Mouse (Mus musculus) megakaryocyte-erythroid progenitor cell, adult 5-6 weeks (primary cell): ENCODE results near the gene Larp4b. TPM values are rescaled to one million over a fixed set of nuclear protein-coding genes. Genes with fewer than 3 reads are reported as not detected.

Experiments
- ATAC-seq: replicated peaks from 2 replicates; pipeline ENCODE4 v1.8.0; 2016; ENCODE audit warnings: mild to moderate bottlenecking, inconsistent platforms; ENCODE audit not compliant: severe bottlenecking, poor library complexity, low FRiP score, low TSS enrichment
- total RNA-seq, 2 experiments: library from RNA; stranded (forward) in 1 of 2; stranded (reverse) in 1 of 2; fragments of 200-1000, 215-1000 nt in 1 of 2; fragments of >200 nt in 1 of 2; fragmentation: Nextera tagmentation in 1 of 2; gene quantifications; 2 replicates each; pipeline ENCODE4 v1.2.3; 2014 to 2017

The Larp4b gene
- total RNA-seq, 2 experiments from 2014 or later: 76.6 to 93.4 TPM

DNA sequence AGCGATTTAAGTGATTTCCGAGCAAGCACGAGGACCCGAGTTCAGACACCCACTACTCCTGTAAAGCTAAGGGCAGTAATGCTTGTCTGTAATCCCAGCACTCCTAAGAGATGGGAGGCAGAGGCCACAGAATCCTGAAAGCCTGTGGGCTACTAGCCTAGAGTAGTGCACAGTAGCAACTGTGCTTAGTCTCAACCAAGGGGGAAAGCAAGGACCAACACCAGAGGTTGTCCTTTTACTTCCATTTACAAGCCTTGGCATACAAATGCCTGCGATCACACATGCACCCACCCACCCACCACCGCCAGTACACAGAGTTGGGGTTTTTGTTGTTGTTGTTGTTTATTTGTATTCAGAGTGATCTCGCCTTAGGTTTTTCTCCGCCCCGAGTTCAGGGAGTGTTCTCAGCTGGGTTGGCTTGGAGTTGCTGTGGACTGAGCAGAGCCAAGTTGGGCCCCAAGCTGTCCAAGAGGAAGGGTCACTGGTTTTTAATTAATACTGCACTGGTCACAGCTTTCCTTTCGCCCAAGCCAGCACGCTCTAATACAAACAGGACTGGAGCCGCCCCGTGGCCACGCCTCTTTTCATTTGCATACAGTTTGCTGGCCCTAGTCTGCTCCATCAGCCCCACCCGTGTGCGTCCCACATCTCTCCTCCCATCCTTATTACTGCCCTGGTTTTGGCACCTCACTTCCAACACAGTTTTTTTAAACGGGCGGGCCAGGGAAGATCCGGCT is 105.2 kb downstream of the Larp4b start:
- peak; percentile 94 for ATAC-seq

DNA sequence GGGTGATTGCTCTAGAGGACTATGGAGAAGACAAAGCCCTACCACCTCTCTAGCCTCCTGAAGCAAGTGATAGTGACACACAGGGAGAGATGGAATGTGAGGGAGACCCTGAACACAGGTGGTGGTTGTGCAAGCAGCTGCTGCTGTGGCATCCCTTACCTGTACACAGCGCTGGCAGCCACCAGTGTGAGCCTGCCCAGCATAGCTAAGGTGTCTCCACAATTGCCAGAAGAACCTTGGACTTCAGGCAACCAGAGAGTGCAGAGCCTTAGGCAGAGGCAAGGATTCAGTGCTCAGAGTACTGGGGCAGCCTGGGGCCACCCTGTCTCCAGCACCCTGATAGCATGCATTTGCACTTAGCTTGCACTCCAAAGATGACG is 105.8 kb downstream of the Larp4b start:
- peak; percentile 14; the same call in 1 of the 2 replicates for ATAC-seq

- 0 out of 2 replicates have a peak, but pooled peaks have one; percentile 47 for ATAC-seq
These were observed 129.2 kb downstream of the Larp4b start for GRCm38 (mm10) chr13:9222761-9223405.

Other genes starting within 250 kb of the Larp4b start
- 15.6 and 25.5 TPM in 2 replicates for gene Wdr37, start 222.0 kb upstream of the Larp4b start, total RNA-seq (2014; fragmentation: Nextera tagmentation)
- gene Wdr37, start 222.0 kb upstream of the Larp4b start, total RNA-seq (2017): 29.4 and 34.1 TPM in 2 replicates
- gene Idi1, start 208.4 kb upstream of the Larp4b start, total RNA-seq (2014; fragmentation: Nextera tagmentation): 25.7 and 30.0 TPM in 2 replicates
- 64.9 and 102 TPM in 2 replicates for gene Idi1, start 208.4 kb upstream of the Larp4b start, total RNA-seq (2017)
- gene Gm9745, start 145.7 kb upstream of the Larp4b start, total RNA-seq (2014; fragmentation: Nextera tagmentation): not detected in 2 replicates
- gene Gm9745, start 145.7 kb upstream of the Larp4b start, total RNA-seq (2017): not detected in 2 replicates
- gene Idi2, start 141.0 kb upstream of the Larp4b start, total RNA-seq (2014; fragmentation: Nextera tagmentation): 0.66 TPM in 1 of 2 replicates, not detected in the other
- gene Idi2, start 141.0 kb upstream of the Larp4b start, total RNA-seq (2017): 1.5 TPM in 1 of 2 replicates, not detected in the other
- gene Gtpbp4, start 97.8 kb upstream of the Larp4b start, total RNA-seq (2014; fragmentation: Nextera tagmentation): 91.9 and 100 TPM in 2 replicates
- gene Gtpbp4, start 97.8 kb upstream of the Larp4b start, total RNA-seq (2017): 177 and 213 TPM in 2 replicates
- 1.0 and 2.4 TPM in 2 replicates for gene Dip2c, start 182.6 kb downstream of the Larp4b start, total RNA-seq (2014; fragmentation: Nextera tagmentation)
- gene Dip2c, start 182.6 kb downstream of the Larp4b start, total RNA-seq (2017): 1.2 and 2.3 TPM in 2 replicates